Mouse (Mus musculus): ENCODE results near the gene Wipf3.

GRCm38 (mm10) chr6:54435663-54436062 is 6.3 kb downstream of the Wipf3 start:
- TF ChIP-seq USF1 (IDR thresholded peaks at IDR 0.05; ENCODE audit: low read depth) (no peak), POLR2A (IDR thresholded peaks at IDR 0.05; ENCODE audit: insufficient read length, low read depth) (no peak), TCF3 (IDR thresholded peaks at IDR 0.05; ENCODE audit: insufficient read length, low read depth) (no peak), E2F4 (IDR thresholded peaks at IDR 0.05; ENCODE audit: insufficient read depth) (no peak), MYOG (IDR thresholded peaks at IDR 0.05; ENCODE audit: control insufficient read depth in 1 of 3, insufficient read depth in 1 of 3, insufficient read length in 2 of 3, low read depth in 2 of 3) (no peak), MAX (IDR thresholded peaks at IDR 0.05; ENCODE audit: low read depth) (no peak)
